Mouse (Mus musculus) G1E (cell line): Measurements from ENCODE around the gene Olfr1129. TPM values are rescaled to one million over a fixed set of nuclear protein-coding genes. Genes with fewer than 3 reads are reported as not detected.
"Not testable (repeated sequence)": the region's sequence is repeated elsewhere in the genome, so short reads cannot be mapped to it uniquely, and the experiment has no call there.

Source experiments
- ATAC-seq: 2 replicates; pipeline ENCODE4 v1.8.0; 2016; ENCODE audit warnings: mild to moderate bottlenecking; ENCODE audit not compliant: insufficient number of reproducible peaks, poor library complexity, low FRiP score, severe bottlenecking; ENCODE audit errors: extremely low read depth
- DNase-seq: peaks from one replicate; pipeline ENCODE4 v3.0.0; 2012; ENCODE audit warnings: low spot score
- H3K27me3 ChIP-seq: 2 replicates; pipeline ENCODE4 v1.6.1; 2012; ENCODE audit warnings: mild to moderate bottlenecking, low read length, inconsistent platforms; ENCODE audit not compliant: insufficient read depth
- H3K36me3 ChIP-seq: replicated peaks from 2 replicates; pipeline ENCODE3; 2012; ENCODE audit warnings: mild to moderate bottlenecking, inconsistent platforms
- H3K4me1 ChIP-seq: 2 replicates; pipeline ENCODE4 v1.6.1; 2012; ENCODE audit warnings: low read depth, low read length, inconsistent platforms, mixed read lengths; ENCODE audit not compliant: insufficient read depth
- H3K4me3 ChIP-seq: 2 replicates; pipeline ENCODE4 v1.5.1; 2012; ENCODE audit warnings: low read depth, mild to moderate bottlenecking, inconsistent platforms, low read length, moderate library complexity, mixed read lengths
- H3K9me3 ChIP-seq: replicated peaks from 2 replicates; pipeline ENCODE4 v1.6.1; 2012; ENCODE audit warnings: inconsistent platforms
- CTCF ChIP-seq: IDR thresholded peaks from 2 replicates; pipeline ENCODE4 v1.5.1; 2012; ENCODE audit warnings: low read depth, low read length, inconsistent platforms, mixed read lengths
- GATA1 ChIP-seq: IDR thresholded peaks from 2 replicates; pipeline ENCODE4 v1.6.1; 2012; ENCODE audit warnings: borderline replicate concordance, low read length, inconsistent platforms, mixed read lengths
- GATA2 ChIP-seq: IDR thresholded peaks from 2 replicates; pipeline ENCODE4 v1.6.1; 2012; ENCODE audit warnings: low read depth, low read length, inconsistent platforms, borderline replicate concordance
- POLR2AphosphoS5 ChIP-seq: IDR thresholded peaks from 2 replicates; pipeline ENCODE4 v1.6.1; 2012; ENCODE audit warnings: low read depth, low read length, inconsistent platforms; ENCODE audit not compliant: insufficient replicate concordance
- TAL1 ChIP-seq: conservative IDR thresholded peaks from 2 replicates; pipeline ENCODE4 v1.6.1; 2012; ENCODE audit warnings: low read depth, low read length, inconsistent platforms, mixed read lengths
- polyA plus RNA-seq: library from polyadenylated mRNA; stranded (reverse); fragments of >175 nt; gene quantifications from 2 replicates; pipeline ENCODE4 v1.2.3, GENCODE M21; 2012
- total RNA-seq, 2 experiments: library from RNA; stranded (forward) in 1 of 2; stranded (reverse) in 1 of 2; fragments of 200-1000 nt in 1 of 2; fragments of >200 nt in 1 of 2; fragmentation: Nextera tagmentation in 1 of 2; gene quantifications; 2 replicates each; pipeline ENCODE4 v1.2.3; 2014 to 2017

The Olfr1129 gene
- total RNA-seq (2014; fragmentation: Nextera tagmentation) (not detected in 2 replicates), total RNA-seq (2017) (0.06 and 0.49 TPM in 2 replicates), polyA plus RNA-seq (not detected in 2 replicates)

DNA sequence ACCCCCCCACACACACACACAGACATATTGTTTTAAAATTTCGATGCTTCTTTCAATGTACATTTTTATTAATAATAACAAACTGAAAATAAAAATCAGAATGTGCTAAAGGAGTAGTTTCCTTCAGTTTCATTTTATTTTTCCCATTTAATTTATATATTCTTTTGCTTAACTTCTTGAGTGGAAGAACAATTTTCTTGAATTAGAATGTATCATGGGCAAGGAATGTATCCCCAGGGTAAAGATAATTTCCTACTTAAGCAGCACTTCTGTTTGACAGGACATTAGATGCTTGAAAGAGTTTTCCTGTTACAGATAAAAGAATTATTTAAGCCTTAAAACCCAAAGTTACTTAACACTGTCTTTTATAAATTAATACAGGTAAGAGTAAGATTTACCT is at the start of gene Olfr1129:
TSS of gene Olfr1129 (plus strand) at position 301 of the 400 bp plus-strand sequence.
- ATAC-seq, H3K4me3 ChIP-seq, H3K9me3 ChIP-seq, H3K36me3 ChIP-seq, H3K27me3 ChIP-seq, H3K4me1 ChIP-seq, DNase-seq: not testable (repeated sequence)

DNA sequence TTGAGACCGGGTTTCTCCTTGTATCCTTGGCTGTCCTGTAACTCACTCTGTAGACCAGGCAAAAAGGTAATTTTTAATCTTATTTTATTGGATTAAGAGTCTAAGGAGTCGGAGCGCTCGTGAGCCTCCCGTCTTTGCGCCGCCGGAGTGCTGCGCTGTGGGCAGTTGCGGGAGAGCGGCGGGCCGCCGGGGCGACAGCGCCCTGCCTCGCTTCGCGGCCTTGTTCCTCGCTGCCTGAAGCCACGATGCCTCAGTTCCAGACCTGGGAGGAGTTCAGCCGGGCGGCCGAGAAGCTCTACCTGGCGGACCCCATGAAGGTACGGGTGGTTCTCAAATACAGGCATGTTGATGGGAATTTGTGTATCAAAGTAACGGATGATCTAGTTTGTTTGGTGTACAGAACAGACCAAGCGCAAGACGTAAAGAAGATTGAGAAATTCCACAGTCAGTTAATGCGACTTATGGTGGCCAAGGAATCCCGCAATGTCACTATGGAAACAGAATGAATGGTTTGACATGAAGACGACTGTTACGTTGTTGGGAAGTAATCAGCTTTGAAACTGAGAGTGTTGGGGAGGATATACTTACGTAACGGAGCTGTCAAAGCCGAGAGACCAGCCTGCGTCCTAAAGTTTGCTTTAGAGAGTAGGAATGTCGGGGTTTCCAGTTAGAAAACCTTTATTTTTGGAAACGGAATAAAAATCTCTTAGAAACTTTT is 47.6 kb upstream of the Olfr1129 start:
- not testable (repeated sequence) for ATAC-seq, H3K36me3 ChIP-seq, DNase-seq, H3K4me3 ChIP-seq, H3K27me3 ChIP-seq, H3K4me1 ChIP-seq, H3K9me3 ChIP-seq

DNA sequence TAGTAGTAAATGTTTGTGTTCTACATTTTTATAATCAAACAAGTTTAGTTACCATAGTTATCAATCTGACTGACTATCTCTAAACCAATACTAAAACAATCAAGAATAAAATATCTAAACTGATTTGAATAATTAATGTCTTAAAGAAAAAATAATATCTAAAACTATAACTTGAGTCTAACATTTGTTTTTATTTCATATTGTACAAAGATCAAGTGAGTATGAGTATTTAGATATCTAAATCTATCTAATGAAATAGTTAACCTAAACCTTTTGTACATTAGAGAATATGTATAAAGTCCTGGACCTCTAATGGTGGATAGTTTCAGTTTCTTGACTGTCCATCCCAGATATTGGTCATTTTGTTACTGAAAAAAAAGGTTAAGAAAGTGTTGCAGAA is 42.2 kb upstream of the Olfr1129 start, which contains the start of gene Olfr153:
TSS of gene Olfr153 (plus strand) at position 301 of the 400 bp plus-strand sequence.
- DNase-seq = no peak
- Histone ChIP-seq H3K4me1 (no peaks in the 10 kb centered on the region), H3K36me3 (no peaks in the 10 kb centered on the region), H3K9me3 (peaks cover 6% of the 10 kb centered on the region), H3K4me3 (no peak within 1 kb of the TSS), H3K27me3 (no peaks in the 10 kb centered on the region)
- no peak for ATAC-seq
- TF ChIP-seq POLR2AphosphoS5 (no peak), GATA1 (no peak), CTCF (no peak), TAL1 (no peak), GATA2 (no peak)

DNA sequence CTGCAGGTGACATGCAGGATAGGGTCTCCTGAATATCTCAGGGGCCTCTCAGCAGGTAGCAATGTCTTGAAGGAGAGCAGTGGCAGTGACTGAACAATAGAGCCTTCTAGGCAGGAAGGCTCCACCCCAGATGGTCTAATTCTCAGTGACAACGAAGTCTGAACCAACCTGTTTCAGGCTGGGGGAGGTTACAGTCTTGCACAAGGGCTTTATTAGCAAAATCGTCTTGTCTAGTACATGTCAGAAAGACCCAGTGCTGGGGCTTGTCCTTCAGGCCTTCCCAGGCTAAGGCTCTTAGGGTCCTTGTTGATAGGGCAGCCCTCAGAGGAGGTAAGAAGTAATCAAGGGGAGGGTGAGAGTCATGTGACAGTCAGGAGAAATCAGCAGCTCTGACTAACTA is 38.9 kb upstream of the Olfr1129 start:
- ATAC-seq (no peak), DNase-seq (no peak)
- no peaks in the 10 kb centered on the region for H3K4me1 ChIP-seq
- H3K27me3 ChIP-seq = no peaks in the 10 kb centered on the region
- no peaks in the 10 kb centered on the region for H3K36me3 ChIP-seq
- peaks cover 6% of the 10 kb centered on the region for H3K9me3 ChIP-seq
- H3K4me3 ChIP-seq = no peak overlapping the region
- TF ChIP-seq GATA2 (no peak), CTCF (no peak), POLR2AphosphoS5 (no peak), GATA1 (no peak), TAL1 (no peak)

DNA sequence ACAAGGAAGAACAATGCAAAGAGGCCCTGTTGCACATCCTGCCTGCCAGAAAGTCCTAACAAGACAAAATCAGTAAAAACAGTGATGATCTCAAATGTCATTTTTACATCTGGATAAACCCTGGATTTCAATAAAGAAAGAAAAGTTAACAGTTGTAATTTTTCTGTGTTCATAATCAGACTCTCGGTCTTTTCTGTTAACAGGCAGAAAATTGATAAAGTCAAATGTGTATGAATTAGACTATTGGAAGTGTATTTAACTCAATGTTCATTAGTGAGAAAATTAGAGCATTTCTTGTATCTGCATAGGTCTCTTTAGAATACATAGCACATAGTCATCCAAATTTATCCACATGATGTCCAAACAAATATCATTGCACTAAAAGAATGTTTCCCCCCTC is 28.3 kb upstream of the Olfr1129 start, which contains the start of gene Olfr1128:
TSS of gene Olfr1128 (minus strand) at position 101 of the 400 bp plus-strand sequence.
- DNase-seq (no peak), ATAC-seq (no peak)
- Histone ChIP-seq H3K4me3 (no peak within 1 kb of the TSS), H3K27me3 (no peaks in the 10 kb centered on the region), H3K36me3 (no peaks in the 10 kb centered on the region), H3K9me3 (peaks cover 6% of the 10 kb centered on the region), H3K4me1 (no peaks in the 10 kb centered on the region)
- TF ChIP-seq GATA2 = no peak
- no peak for TF ChIP-seq GATA1
- no peak for TF ChIP-seq CTCF
- no peak for TF ChIP-seq POLR2AphosphoS5
- no peak for TF ChIP-seq TAL1

DNA sequence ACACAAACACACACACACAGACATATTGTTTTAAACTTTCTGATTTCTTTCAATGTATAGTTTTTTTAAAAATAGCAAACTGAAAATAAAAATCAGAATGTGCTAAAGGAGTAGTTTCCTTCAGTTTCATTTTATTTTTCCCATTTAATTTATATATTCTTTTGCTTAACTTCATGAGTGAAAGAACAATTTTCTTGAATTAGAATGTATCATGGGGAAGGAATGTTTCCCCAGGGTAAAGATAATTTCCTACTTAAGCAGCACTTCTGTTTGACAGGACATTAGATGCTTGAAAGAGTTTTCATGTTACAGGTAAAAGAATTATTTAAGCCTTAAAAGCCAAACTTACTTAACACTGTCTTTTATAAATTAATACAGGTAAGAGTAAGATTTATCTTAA is 32.2 kb downstream of the Olfr1129 start, which contains the start of gene Olfr1130:
TSS of gene Olfr1130 (plus strand) at position 301 of the 400 bp plus-strand sequence.
- H3K4me3 ChIP-seq, ATAC-seq, H3K27me3 ChIP-seq, DNase-seq, H3K4me1 ChIP-seq, H3K36me3 ChIP-seq: not testable (repeated sequence)
- peaks cover 11% of the 10 kb centered on the region; the same call in 1 of the 2 replicates for H3K9me3 ChIP-seq

DNA sequence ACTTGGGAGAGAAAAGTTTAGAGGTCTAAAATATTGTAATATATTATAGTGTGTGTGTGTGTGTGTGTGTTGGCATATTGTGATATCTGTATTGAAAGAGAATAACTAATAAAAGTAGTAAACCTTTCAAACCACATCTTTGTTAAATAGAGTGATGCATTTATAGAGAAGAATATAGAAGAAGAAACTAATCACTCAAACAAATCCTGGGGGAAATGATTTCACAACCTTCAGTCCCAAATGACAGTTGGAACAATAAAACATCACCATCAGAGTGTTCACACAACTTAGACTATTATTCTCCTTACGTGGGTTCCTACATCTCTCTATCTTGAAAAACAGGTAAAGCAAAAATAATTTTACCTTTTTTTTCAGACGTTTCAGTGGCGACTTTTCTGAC is 53.1 kb downstream of the Olfr1129 start, which contains the start of gene Olfr1131:
TSS of gene Olfr1131 (plus strand) at position 301 of the 400 bp plus-strand sequence.
- no peaks in the 10 kb centered on the region for H3K4me1 ChIP-seq
- H3K4me3 ChIP-seq = no peak within 1 kb of the TSS
- no peaks in the 10 kb centered on the region for H3K27me3 ChIP-seq
- no peaks in the 10 kb centered on the region for H3K36me3 ChIP-seq
- no peak for DNase-seq
- peaks cover 5% of the 10 kb centered on the region for H3K9me3 ChIP-seq
- TF ChIP-seq CTCF (no peak), GATA1 (no peak), POLR2AphosphoS5 (no peak), GATA2 (no peak), TAL1 (no peak)
- no peak for ATAC-seq

Other genes with a start within 250 kb of the Olfr1129 start
Only the 20 nearest of the 24 such genes appear.
- not detected in 2 replicates for gene Olfr1121, start 204.0 kb upstream of the Olfr1129 start, total RNA-seq (2014; fragmentation: Nextera tagmentation)
- 0.22 TPM in 1 of 2 replicates, not detected in the other for gene Olfr1121, start 204.0 kb upstream of the Olfr1129 start, total RNA-seq (2017)
- gene Olfr1121, start 204.0 kb upstream of the Olfr1129 start, polyA plus RNA-seq = not detected in 2 replicates
- gene Olfr1122, start 188.1 kb upstream of the Olfr1129 start, total RNA-seq (2014; fragmentation: Nextera tagmentation) = not detected in 2 replicates
- gene Olfr1122, start 188.1 kb upstream of the Olfr1129 start, total RNA-seq (2017) = 0.11 and 0.12 TPM in 2 replicates
- gene Olfr1122, start 188.1 kb upstream of the Olfr1129 start, polyA plus RNA-seq = not detected in 2 replicates
- gene Olfr1123, start 157.3 kb upstream of the Olfr1129 start, total RNA-seq (2014; fragmentation: Nextera tagmentation) = not detected in 2 replicates
- 0.05 TPM in 1 of 2 replicates, not detected in the other for gene Olfr1123, start 157.3 kb upstream of the Olfr1129 start, total RNA-seq (2017)
- not detected in 2 replicates for gene Olfr1123, start 157.3 kb upstream of the Olfr1129 start, polyA plus RNA-seq
- not detected in 2 replicates for gene Olfr1124, start 143.6 kb upstream of the Olfr1129 start, total RNA-seq (2014; fragmentation: Nextera tagmentation)
- gene Olfr1124, start 143.6 kb upstream of the Olfr1129 start, total RNA-seq (2017) = 0.16 TPM in 1 of 2 replicates, not detected in the other
- gene Olfr1124, start 143.6 kb upstream of the Olfr1129 start, polyA plus RNA-seq = not detected in 2 replicates
- not detected in 2 replicates for gene Olfr1126, start 119.9 kb upstream of the Olfr1129 start, total RNA-seq (2014; fragmentation: Nextera tagmentation)
- 0.27 TPM in 1 of 2 replicates, not detected in the other for gene Olfr1126, start 119.9 kb upstream of the Olfr1129 start, total RNA-seq (2017)
- not detected in 2 replicates for gene Olfr1126, start 119.9 kb upstream of the Olfr1129 start, polyA plus RNA-seq
- gene Pramel7, start 76.8 kb upstream of the Olfr1129 start, total RNA-seq (2014; fragmentation: Nextera tagmentation) = not detected in 2 replicates
- 0.12 TPM in 1 of 2 replicates, not detected in the other for gene Pramel7, start 76.8 kb upstream of the Olfr1129 start, total RNA-seq (2017)
- not detected in 2 replicates for gene Pramel7, start 76.8 kb upstream of the Olfr1129 start, polyA plus RNA-seq
- gene Pramel6, start 67.3 kb upstream of the Olfr1129 start, total RNA-seq (2014; fragmentation: Nextera tagmentation) = not detected in 2 replicates
- gene Pramel6, start 67.3 kb upstream of the Olfr1129 start, total RNA-seq (2017) = 0.44 TPM in 1 of 2 replicates, not detected in the other
- not detected in 2 replicates for gene Pramel6, start 67.3 kb upstream of the Olfr1129 start, polyA plus RNA-seq
- gene Olfr153, start 42.1 kb upstream of the Olfr1129 start, total RNA-seq (2014; fragmentation: Nextera tagmentation) = not detected in 2 replicates
- 0.11 TPM in 1 of 2 replicates, not detected in the other for gene Olfr153, start 42.1 kb upstream of the Olfr1129 start, total RNA-seq (2017)
- not detected in 2 replicates for gene Olfr153, start 42.1 kb upstream of the Olfr1129 start, polyA plus RNA-seq
- gene Olfr1128, start 28.4 kb upstream of the Olfr1129 start, total RNA-seq (2014; fragmentation: Nextera tagmentation) = not detected in 2 replicates
- gene Olfr1128, start 28.4 kb upstream of the Olfr1129 start, total RNA-seq (2017) = not detected in 2 replicates
- not detected in 2 replicates for gene Olfr1128, start 28.4 kb upstream of the Olfr1129 start, polyA plus RNA-seq
- not detected in 2 replicates for gene Olfr1130, start 32.3 kb downstream of the Olfr1129 start, total RNA-seq (2014; fragmentation: Nextera tagmentation)
- 0.11 and 0.12 TPM in 2 replicates for gene Olfr1130, start 32.3 kb downstream of the Olfr1129 start, total RNA-seq (2017)
- not detected in 2 replicates for gene Olfr1130, start 32.3 kb downstream of the Olfr1129 start, polyA plus RNA-seq
- not detected in 2 replicates for gene Olfr1131, start 53.2 kb downstream of the Olfr1129 start, total RNA-seq (2014; fragmentation: Nextera tagmentation)
- 0.22 TPM in 1 of 2 replicates, not detected in the other for gene Olfr1131, start 53.2 kb downstream of the Olfr1129 start, total RNA-seq (2017)
- not detected in 2 replicates for gene Olfr1131, start 53.2 kb downstream of the Olfr1129 start, polyA plus RNA-seq
- gene Olfr1132, start 63.6 kb downstream of the Olfr1129 start, total RNA-seq (2014; fragmentation: Nextera tagmentation) = not detected in 2 replicates
- gene Olfr1132, start 63.6 kb downstream of the Olfr1129 start, total RNA-seq (2017) = 0.05 TPM in 1 of 2 replicates, not detected in the other
- gene Olfr1132, start 63.6 kb downstream of the Olfr1129 start, polyA plus RNA-seq = not detected in 2 replicates
- not detected in 2 replicates for gene Olfr1133, start 73.5 kb downstream of the Olfr1129 start, total RNA-seq (2014; fragmentation: Nextera tagmentation)
- gene Olfr1133, start 73.5 kb downstream of the Olfr1129 start, total RNA-seq (2017) = not detected in 2 replicates
- not detected in 2 replicates for gene Olfr1133, start 73.5 kb downstream of the Olfr1129 start, polyA plus RNA-seq
- not detected in 2 replicates for gene Olfr1134, start 84.6 kb downstream of the Olfr1129 start, total RNA-seq (2014; fragmentation: Nextera tagmentation)
- not detected in 2 replicates for gene Olfr1134, start 84.6 kb downstream of the Olfr1129 start, total RNA-seq (2017)
- not detected in 2 replicates for gene Olfr1134, start 84.6 kb downstream of the Olfr1129 start, polyA plus RNA-seq
- gene Olfr1135, start 99.8 kb downstream of the Olfr1129 start, total RNA-seq (2014; fragmentation: Nextera tagmentation) = not detected in 2 replicates
- gene Olfr1135, start 99.8 kb downstream of the Olfr1129 start, total RNA-seq (2017) = 0.05 TPM in 1 of 2 replicates, not detected in the other
- gene Olfr1135, start 99.8 kb downstream of the Olfr1129 start, polyA plus RNA-seq = not detected in 2 replicates
- not detected in 2 replicates for gene Olfr1136, start 120.0 kb downstream of the Olfr1129 start, total RNA-seq (2014; fragmentation: Nextera tagmentation)
- 0.17 TPM in 1 of 2 replicates, not detected in the other for gene Olfr1136, start 120.0 kb downstream of the Olfr1129 start, total RNA-seq (2017)
- gene Olfr1136, start 120.0 kb downstream of the Olfr1129 start, polyA plus RNA-seq = not detected in 2 replicates
- gene Olfr1137, start 139.3 kb downstream of the Olfr1129 start, total RNA-seq (2014; fragmentation: Nextera tagmentation) = not detected in 2 replicates
- 0.11 and 0.29 TPM in 2 replicates for gene Olfr1137, start 139.3 kb downstream of the Olfr1129 start, total RNA-seq (2017)
- not detected in 2 replicates for gene Olfr1137, start 139.3 kb downstream of the Olfr1129 start, polyA plus RNA-seq
- not detected in 2 replicates for gene Olfr1138, start 166.1 kb downstream of the Olfr1129 start, total RNA-seq (2014; fragmentation: Nextera tagmentation)
- gene Olfr1138, start 166.1 kb downstream of the Olfr1129 start, total RNA-seq (2017) = 0.33 TPM in 1 of 2 replicates, not detected in the other
- not detected in 2 replicates for gene Olfr1138, start 166.1 kb downstream of the Olfr1129 start, polyA plus RNA-seq
- gene Olfr1140, start 169.8 kb downstream of the Olfr1129 start, total RNA-seq (2014; fragmentation: Nextera tagmentation) = not detected in 2 replicates
- gene Olfr1140, start 169.8 kb downstream of the Olfr1129 start, total RNA-seq (2017) = 0.16 TPM in 1 of 2 replicates, not detected in the other
- not detected in 2 replicates for gene Olfr1140, start 169.8 kb downstream of the Olfr1129 start, polyA plus RNA-seq
- gene Olfr1141, start 180.1 kb downstream of the Olfr1129 start, total RNA-seq (2014; fragmentation: Nextera tagmentation) = not detected in 2 replicates
- gene Olfr1141, start 180.1 kb downstream of the Olfr1129 start, total RNA-seq (2017) = 0.17 TPM in 1 of 2 replicates, not detected in the other
- gene Olfr1141, start 180.1 kb downstream of the Olfr1129 start, polyA plus RNA-seq = not detected in 2 replicates